Mouse (Mus musculus) heart, postnatal 25 days (tissue): ENCODE measurements around the gene Psmb11. TPM values are rescaled to one million over a fixed set of nuclear protein-coding genes. Genes with fewer than 3 reads are reported as not detected.

ENCODE experiments used
- DNase-seq: peaks from one replicate; pipeline ENCODE4 v3.0.0; 2022; ENCODE audit warnings: low spot score
- intact Hi-C: fragments of 180-260 bp; cut with DNase I; formaldehyde crosslinking; loops from one replicate; pipeline ENCODE4 v1.15.1; 2025
- total RNA-seq, 2 experiments: library from RNA; stranded (reverse); gene quantifications; 2 replicates each; pipeline ENCODE4 v1.2.3; 2021

Gene Psmb11
- total RNA-seq, 2 experiments from 2014 or later, result not detected

- intact Hi-C loops, result no loop called here
- no peak for DNase-seq
Measured at GRCm38 (mm10) chr14:54636954-54637353, 15.7 kb downstream of the Psmb11 start.

GRCm38 (mm10) chr14:54638210-54638609 is 17.0 kb downstream of the Psmb11 start:
- DNase-seq, result no peak
- intact Hi-C loops, result no loop called here

- DNase-seq, result no peak
- intact Hi-C loops, result loop anchor here (10.0 kb wide), 1 partner anchor 415 kb away; no protein-coding TSS in a partner anchor
Measured at GRCm38 (mm10) chr14:54640121-54640520, 18.9 kb downstream of the Psmb11 start.

GRCm38 (mm10) chr14:54640946-54641304 is 19.7 kb downstream of the Psmb11 start, which contains the start of gene Gm17606:
Gene Gm17606, plus strand, starts transcription at chr14:54640952.
- DNase-seq, result no peak
- intact Hi-C loops, result loop anchor here (1.0 to 10.0 kb wide), 2 partner anchors 72 to 416 kb away; no protein-coding TSS in a partner anchor

- intact Hi-C loops, result loop anchor here (1.0 to 10.0 kb wide), 2 partner anchors 72 to 417 kb away; no protein-coding TSS in a partner anchor
- DNase-seq, result peak; percentile 77
Measured at GRCm38 (mm10) chr14:54641305-54641969, 20.2 kb downstream of the Psmb11 start, which contains the start of gene Cdh24. Gene Cdh24, minus strand, starts transcription at chr14:54641364.

GRCm38 (mm10) chr14:54642224-54642944 is 21.2 kb downstream of the Psmb11 start:
- no peak for DNase-seq
- intact Hi-C loops, result loop anchor here (10.0 kb wide), 1 partner anchor 418 kb away; no protein-coding TSS in a partner anchor

GRCm38 (mm10) chr14:54643011-54643410 is 21.8 kb downstream of the Psmb11 start:
- no peak for DNase-seq
- intact Hi-C loops, result loop anchor here (10.0 kb wide), 1 partner anchor 418 kb away; no protein-coding TSS in a partner anchor

GRCm38 (mm10) chr14:54644294-54644693 is 23.1 kb downstream of the Psmb11 start:
- DNase-seq, result no peak
- intact Hi-C loops, result loop anchor here (10.0 kb wide), 1 partner anchor 419 kb away; no protein-coding TSS in a partner anchor

GRCm38 (mm10) chr14:54646455-54646854 is 25.2 kb downstream of the Psmb11 start:
- intact Hi-C loops, result loop anchor here (10.0 kb wide), 1 partner anchor 422 kb away; no protein-coding TSS in a partner anchor
- no peak for DNase-seq

GRCm38 (mm10) chr14:54646898-54647636 is 25.8 kb downstream of the Psmb11 start:
- intact Hi-C loops, result loop anchor here (10.0 kb wide), 1 partner anchor 422 kb away; no protein-coding TSS in a partner anchor
- DNase-seq, result no peak

- intact Hi-C loops, result loop anchor here (10.0 kb wide), 1 partner anchor 423 kb away; no protein-coding TSS in a partner anchor
- no peak for DNase-seq
Measured at GRCm38 (mm10) chr14:54647900-54648299, 26.7 kb downstream of the Psmb11 start.

- peak; percentile 53 for DNase-seq
Measured at GRCm38 (mm10) chr14:54650621-54651454, 29.6 kb downstream of the Psmb11 start.

GRCm38 (mm10) chr14:54651556-54651955 is 30.3 kb downstream of the Psmb11 start:
- DNase-seq, result no peak
- intact Hi-C loops, result loop anchor here (2.0 to 5.0 kb wide), 2 partner anchors 36 to 49 kb away; partner anchors contain the start of genes 1700123O20Rik and Acin1

More at GRCm38 (mm10) chr14:54650621-54651454, 29.6 kb downstream of the Psmb11 start:
- intact Hi-C loops, result loop anchor here (2.0 to 5.0 kb wide), 2 partner anchors 36 to 50 kb away; partner anchors contain the start of genes 1700123O20Rik and Acin1

GRCm38 (mm10) chr14:54652787-54653186 is 31.6 kb downstream of the Psmb11 start:
- DNase-seq, result no peak
- intact Hi-C loops, result loop anchor here (5.0 kb wide), 1 partner anchor 35 kb away; the partner anchor contains the start of genes 1700123O20Rik and Acin1

GRCm38 (mm10) chr14:54653496-54653895 is 32.3 kb downstream of the Psmb11 start:
- intact Hi-C loops, result loop anchor here (5.0 kb wide), 1 partner anchor 34 kb away; the partner anchor contains the start of genes 1700123O20Rik and Acin1
- DNase-seq, result peak; percentile 75

- intact Hi-C loops, result loop anchor here (2.0 kb wide), 1 partner anchor 41 kb away; no protein-coding TSS in a partner anchor
- DNase-seq, result no peak
Measured at GRCm38 (mm10) chr14:54660009-54660408, 38.8 kb downstream of the Psmb11 start.

GRCm38 (mm10) chr14:54664477-54665222 is 43.4 kb downstream of the Psmb11 start:
- intact Hi-C loops, result no loop called here
- no peak for DNase-seq

- intact Hi-C loops, result no loop called here
- no peak for DNase-seq
Measured at GRCm38 (mm10) chr14:54669381-54669780, 48.1 kb downstream of the Psmb11 start.
